Mouse (Mus musculus) gastrocnemius, postnatal 10 days (tissue): ENCODE measurements at regions not wholly inside any gene's neighbourhood (a gene's known extent, or its start where the extent isn't known, plus 50 kb on each side); places are given as distances from the start of the nearest gene placed in this dataset.

ENCODE experiments used
- DNase-seq: peaks from one replicate; pipeline ENCODE4 v3.0.0; 2021; ENCODE audit warnings: mixed read lengths

DNA sequence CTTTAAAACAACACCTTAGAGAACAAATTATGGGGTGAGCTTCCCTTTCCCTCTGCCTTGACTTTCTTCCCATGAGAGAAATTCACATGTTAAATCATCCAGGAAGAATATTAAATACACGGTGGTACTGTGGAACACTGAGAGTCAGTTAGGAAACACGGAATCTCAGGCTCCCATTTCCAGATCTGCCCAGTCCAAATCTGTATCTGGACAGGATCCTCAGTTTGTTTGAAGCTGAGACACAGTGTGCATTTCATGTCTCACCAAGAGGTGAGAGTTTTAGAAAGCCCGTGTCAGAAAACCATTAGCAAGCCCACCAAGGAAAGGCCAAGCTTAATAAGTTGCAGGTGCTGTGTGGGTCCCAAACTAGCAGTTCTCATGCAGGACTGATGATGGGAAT, 204.2 kb upstream of the Rnaseh2b start:
- no peak for DNase-seq

DNA sequence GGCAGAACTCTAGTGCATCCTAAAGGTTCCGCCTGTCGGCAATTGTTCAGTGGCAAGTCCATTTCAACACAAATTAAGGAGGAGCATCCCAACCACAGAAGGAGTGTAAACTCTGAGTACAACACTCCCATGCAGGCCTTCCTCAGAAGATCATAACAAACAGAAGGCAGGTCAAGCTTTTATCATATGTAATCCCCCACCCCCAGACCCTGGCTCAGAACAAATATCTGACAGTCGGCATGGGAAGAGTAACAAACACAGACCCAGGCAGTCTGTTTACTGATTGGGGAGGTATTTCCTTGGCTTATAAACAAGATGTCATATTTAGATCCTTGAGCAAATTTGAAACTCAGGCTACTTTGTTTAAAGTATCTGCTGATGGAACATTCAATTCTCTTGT, 174.9 kb upstream of the Rnaseh2b start:
- DNase-seq = no peak

DNA sequence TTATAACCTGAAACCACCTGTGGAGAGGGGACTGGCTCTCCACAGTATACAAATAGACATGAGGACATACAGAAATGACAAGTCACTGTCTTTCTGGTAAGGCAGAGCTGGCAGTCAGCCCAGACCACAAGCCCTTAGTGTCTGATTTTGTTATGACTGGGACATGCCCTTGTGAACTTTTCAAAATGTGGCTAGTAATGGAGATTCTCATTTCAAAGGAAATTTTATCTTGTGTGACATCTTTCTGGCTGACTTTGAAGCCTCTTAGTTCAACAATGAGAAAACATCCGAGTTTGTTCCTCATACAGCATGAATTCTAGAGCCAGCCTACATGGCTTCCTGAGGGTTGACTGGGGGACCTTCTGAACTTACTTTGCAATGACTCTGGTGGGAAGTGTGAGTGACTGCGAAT, 173.8 kb upstream of the Rnaseh2b start:
- no peak for DNase-seq

DNA sequence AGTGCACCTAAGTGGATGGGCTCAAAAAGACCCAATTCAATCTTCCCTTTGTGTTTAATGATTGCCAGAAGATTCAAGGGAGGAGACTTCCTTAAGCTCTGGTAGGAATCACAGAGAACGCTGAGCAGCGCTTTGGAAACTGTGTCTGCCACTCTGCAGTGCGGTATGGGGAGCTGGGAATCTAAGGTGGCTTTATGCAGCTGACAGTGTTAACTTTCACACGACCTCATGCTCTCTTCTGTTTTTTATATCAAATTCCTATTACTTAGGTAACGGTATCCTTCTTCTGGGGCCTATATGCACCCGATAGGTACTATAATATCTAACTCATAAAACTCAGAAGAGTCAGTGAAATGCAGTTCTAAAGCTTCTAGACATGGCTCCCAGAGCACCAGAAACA, 163.5 kb upstream of the Rnaseh2b start:
- no peak for DNase-seq

DNA sequence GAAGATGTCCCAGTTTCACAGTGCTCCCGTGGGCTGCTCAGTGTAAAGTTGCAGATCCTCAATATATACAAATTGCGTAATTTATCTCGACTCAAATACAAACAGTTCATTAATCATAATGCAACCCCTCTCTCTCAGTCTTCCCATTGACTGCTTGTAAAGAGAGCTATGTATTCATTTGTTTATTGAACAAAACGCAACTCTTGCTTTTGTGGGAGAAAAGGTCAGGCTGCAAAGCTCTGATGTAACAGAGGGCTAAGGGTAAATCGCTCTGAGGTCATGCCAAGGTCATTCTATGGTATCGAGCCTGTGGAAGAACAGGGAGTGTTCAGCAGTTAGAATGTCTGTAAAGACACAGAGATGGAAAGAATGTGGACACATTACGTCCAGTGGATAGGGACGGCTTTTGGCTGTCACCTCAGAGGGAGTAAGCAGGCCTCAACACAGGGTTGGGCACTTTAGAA, 160.0 kb upstream of the Rnaseh2b start:
- no peak for DNase-seq

DNA sequence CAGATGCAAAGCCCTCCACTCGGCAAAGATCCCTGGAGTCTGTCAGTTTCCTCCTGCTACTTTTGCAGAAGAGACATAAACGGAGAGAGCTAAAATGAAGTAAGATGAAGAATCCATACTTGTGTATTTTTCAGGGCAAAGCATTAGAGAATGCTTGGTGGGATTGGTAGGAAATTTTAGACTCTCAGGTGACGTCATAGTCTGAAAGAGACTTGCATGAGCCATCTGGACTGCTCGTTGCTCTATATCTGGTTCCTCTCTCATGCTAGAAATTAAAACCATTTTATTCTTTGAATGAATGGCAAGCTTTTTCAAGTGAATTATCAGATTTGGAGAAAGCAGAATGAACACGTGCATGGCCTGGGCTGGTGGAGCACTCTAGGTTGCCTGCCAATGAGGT, 154.4 kb upstream of the Rnaseh2b start:
- no peak for DNase-seq

DNA sequence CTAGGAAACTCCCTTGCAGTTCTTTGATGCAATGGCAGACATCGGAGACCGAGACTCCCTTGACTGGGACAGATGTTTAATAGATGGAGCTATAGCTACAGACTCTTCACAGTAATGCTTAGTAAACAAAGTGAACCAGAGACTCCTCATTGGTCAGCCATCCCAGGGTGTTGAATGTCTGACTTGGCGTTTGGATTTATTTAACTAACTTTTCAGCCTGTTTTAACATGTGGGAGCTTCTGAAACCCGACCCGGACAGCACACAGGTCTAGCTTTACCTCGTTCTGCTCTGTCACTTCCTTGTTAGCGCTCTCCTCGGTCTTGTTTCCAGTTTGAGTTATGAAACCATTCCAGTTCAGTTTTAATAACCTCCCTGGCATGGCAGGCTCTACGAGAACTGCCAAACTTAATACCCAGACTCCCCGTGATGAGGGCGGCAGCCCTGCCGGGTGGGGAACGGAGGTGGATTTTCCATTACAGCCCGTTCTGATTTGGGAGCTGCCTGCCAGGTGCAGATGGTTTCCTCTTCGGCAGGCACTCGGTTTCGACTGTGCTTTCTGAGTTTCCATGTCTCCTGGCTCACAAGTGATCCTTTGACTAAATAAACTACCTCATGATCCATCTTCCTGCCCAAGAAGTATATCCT, 147.9 kb upstream of the Rnaseh2b start:
- peak; percentile 23 for DNase-seq

DNA sequence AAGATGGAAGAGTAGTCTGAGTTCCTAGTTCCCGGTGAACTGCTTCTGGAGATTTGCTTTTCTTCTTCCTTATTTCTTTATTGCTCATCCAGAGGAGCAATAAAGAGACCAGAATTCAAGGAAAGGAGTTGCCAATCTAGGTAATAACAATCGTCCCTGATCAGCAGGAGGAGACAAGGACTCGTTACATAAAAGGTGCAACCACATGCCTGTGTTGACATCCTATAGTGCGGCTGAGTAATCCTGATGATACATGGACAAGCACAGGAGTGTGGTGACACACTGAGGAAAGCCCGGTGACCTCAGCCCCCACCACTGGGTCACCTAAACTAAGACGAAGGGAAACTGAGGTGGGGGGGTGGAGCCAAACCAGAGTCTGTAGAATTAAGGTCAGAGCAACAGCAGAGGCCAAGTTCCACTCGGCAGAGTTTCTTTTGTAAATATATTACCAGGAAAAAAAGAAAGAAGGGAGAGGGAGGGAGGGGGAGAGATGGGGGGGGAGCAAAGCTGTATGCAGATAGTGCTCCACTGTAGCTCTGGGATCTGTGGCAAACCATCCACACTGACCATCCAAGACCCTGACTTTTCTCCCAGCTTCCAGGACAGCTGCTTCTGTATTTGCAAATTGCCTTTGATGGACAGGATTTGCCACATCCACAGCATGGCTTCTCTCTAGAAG, 135.2 kb upstream of the Rnaseh2b start:
- no peak for DNase-seq

DNA sequence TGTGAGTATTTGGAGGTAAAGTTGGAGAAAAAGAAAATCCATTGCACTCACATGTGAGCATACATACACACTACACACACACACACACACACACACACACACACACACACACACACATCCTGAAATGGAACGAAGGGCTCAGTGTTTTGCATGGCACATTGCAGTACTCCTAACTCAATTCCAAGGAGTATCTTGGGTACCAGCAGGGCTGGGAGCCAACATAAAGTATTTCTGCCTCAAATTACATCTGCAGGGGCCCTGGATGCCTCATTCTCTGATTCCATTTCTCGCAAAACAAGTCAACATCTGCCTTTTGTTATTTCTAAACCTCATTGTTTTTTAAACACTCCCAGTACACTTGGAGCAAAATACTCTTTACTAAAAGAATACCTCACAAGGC, 132.7 kb upstream of the Rnaseh2b start:
- DNase-seq = no peak

DNA sequence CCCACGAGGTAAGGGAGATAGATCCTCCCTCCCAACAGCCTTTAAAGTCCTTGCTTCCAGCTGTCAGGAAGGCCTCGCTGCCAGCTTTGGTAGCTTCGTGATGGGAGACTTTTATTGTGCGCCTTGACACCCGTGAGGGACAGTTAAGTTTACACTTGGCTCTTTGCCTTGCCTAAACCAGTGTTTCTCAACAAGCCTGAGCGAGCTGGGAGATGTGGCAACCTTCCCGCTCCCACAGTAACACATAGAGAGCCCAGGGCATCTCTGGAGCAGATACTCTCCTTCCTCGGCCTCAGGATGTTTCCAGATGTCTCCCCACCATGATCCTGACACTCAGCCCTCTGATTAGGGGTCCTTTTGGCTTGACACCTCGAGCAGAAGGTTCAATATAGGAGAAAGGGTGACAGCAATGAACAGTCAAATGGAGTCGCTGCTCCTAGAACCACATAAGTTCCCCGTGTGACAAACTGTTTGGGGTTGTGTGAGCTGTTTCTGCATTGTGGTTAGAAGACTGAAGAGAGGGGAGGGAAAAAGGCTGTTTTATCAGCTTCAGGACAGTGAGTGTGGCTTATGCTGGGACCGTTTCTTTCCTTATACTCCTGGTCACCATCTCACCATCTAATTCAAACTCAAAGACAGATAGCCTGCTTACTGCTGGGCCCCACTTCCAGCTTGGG, 129.1 kb upstream of the Rnaseh2b start:
- DNase-seq = peak; percentile 19

DNA sequence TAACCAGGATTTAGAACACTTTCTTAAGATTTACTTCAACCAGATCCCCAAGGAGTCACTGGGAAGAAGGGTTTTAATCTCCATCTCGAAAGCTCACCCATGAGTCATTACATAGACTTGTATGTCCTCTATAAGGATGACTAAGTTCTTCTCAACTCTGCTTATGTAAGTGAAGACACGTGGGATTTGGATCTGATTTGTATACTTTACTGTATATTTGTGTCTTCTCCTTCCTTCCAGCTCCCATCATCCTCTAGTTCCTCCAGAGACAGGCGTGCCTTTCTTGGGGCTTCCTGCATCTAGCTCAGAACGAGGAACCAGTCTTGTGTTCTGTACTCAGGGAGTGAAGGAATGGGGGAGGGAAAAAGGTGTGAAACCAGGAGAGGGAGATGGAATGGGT, 127.5 kb upstream of the Rnaseh2b start:
- DNase-seq = no peak

DNA sequence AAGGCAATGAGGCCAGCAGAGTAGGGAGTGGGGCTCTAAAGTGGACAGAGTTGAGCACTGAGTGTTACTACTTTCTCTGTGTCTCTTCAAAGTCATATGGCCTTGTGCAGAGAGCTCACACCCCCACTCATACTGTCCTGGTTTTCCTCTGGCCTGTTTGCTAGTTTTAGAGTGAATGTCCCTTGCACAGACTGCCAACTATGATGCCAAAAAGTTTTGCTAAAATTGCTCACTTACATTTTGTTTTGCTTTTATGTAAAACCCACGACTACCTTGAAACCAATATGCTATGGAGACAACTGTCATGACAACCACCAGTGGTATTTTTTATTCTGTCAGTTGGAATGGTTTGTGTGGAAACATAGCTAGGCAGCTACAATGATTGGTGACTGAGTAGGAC, 126.4 kb upstream of the Rnaseh2b start:
- DNase-seq = no peak

DNA sequence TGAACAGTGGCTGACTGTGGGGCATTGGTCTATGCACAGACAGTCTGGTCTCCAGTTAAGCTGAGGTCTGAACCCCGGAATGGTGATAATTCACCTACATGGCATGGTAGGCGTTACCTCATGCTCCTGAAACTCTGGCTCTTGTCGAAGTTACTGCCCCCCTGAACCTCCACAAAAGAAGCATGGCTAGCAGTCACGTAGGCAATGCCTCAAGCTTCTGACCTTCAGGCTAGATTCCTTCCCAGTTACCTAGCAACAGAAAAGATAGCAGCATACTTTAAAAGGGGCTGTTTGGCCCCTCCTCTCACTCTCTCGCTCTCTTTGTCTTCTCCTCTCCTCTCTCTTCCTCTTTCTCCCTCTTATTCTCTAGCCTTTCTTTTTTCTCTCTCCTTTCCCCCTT, 125.8 kb upstream of the Rnaseh2b start:
- no peak for DNase-seq

DNA sequence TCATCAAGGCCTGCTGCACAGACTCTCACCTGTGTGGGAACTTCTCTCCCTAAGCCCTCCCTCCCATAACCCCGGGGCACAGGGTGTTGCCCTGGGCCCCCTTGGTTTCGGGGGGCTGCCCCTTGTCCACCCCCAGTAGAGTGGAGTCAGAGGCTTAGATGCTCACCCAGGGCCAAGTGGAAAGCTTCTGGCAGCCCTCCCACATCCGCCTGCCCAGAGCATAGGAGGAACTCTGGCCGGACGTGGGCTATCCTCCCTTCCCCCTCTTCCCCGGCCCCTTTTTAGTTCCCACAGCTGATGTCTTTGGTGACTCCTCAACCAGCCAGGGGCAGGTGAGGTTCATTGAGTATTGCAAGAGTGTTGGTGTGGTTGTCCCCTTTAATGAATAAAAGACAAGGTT, 125.3 kb upstream of the Rnaseh2b start:
- no peak for DNase-seq

DNA sequence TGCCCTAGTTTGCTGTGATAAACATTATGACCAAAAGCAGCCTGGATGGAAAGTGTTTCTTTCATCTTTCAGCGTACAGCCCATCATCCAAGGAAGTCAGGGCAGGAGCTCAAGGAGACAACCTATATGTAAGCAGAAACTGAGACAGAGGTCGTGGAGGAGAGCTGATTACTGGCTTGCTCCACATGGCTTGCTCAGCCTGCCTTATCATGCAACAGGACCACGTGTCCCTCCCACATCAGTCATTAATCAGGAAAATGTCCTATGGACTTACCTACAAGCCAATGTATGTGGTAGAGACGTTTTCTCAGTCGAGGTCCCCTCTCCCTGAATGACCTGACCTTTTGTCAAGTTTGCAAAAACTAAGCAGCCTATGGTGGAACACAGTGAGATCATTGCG, 123.7 kb upstream of the Rnaseh2b start:
- DNase-seq = no peak

DNA sequence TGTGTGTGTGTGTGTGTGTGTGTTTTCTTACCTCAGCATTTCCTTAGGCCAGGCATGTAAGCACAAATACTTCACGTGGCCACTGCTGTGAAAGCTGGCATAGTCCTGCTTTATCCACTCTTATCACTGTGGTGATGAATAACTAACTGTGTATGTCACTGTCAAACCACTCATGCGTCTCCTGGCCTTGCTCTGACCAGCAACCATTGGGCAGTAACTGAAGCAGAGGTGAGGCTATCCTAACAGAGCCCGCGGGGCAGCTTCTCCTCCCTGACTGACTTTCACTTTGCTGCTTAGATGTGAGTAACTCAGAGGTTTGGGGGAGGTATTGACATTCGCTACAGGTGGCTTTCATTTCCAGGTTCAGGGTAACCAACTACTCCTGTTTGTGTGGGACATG, 122.0 kb upstream of the Rnaseh2b start:
- DNase-seq = no peak

DNA sequence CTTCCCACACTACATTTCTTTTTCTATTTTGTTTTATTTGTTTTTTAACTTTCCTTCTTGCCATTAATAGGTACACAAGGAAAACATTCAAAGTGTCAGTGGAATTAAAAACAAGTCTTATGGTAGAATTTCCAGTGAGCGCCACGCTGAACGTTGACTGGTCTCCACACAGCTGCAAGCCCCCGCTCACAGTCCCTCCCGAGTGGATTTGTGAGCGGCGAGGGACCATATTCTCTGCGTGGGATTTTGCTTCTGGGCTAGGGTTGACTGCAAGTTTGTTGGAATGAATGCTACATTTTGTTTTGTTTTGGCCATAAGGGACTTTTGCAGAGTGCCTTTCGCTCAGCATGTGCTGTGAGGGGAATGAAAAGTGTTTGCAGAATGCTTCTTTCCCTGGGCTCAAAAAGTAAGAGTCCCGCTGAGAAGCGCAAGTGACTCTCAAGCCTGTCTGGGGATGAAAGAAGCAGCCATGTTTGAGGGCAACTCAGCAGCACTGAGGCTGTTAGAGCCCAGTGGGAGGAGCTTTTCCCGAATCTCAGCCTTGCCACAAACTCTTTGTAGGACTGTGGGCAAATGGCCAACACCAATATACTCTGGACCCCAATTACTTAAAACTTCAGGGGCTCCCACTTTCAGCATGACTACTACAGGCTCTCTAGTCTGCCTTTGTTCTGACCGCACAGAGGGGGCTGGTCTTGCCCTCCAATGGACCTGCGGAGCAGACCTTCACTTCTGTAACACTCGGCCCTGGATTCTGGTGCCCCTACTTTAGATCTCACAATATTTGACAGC, 120.9 kb upstream of the Rnaseh2b start:
- no peak for DNase-seq

DNA sequence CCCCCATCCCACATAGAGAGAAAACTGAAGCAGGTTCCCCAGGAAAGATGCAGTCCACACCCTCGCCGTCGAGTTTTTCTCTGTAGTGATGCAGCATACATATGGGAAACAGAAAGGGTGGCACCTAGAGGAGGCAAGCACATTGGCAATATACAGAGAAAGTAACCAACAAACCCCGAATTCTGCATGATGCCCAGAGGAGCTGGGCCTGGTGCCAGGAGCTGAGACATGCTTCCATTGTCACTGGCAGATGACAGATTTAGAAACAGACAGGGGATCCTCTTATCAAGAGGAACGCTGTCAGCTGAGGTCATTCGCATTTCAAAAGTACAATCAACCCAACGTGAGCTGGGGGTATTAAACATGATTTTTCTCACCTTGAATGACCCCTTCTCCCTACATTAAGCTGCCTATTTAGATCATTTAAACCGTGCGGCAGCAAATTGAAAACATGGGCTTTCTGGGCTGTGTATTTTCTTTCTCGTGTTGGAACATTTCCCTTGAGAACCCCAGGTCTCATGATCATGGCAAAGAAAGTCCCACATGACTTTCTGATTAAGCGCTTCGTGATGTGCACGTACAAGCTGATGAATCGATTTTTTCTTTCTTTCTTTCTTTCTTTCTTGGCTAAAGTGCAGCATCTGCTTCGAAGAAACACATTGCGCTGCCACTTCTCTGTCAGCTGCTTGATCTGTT, 118.4 kb upstream of the Rnaseh2b start:
- peak; percentile 37 for DNase-seq

DNA sequence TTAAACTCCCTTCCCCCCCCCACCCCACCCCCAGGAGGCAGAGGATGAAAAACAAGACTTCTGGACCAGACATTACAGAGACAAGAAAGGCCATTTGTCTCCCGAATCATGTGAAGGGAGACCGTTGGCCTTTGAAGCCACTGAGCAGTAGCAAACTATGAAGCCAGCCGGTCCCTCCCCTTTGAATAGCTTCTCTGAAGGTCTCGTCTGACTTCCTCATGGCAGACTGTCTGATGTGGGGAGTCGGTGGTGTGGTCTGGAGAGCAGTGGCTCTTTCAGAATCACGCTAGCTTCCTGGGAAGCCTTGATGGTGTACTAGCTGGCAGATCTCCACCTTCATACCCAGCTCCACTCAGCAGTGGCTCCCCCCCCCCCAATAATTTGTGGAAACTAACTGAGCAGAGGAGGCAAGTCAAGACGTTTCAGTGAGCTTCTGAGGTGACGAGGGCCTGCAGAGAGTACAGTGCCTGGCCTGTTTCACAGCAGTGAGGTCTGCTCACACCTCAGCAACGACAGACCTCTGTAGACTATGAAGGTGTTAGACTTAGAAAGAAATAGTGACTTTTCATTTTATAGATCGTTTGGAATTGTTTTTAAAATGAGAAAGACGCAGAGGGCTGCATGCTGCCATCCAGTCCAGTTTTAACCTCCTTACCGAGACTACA, 116.9 kb upstream of the Rnaseh2b start:
- no peak for DNase-seq

DNA sequence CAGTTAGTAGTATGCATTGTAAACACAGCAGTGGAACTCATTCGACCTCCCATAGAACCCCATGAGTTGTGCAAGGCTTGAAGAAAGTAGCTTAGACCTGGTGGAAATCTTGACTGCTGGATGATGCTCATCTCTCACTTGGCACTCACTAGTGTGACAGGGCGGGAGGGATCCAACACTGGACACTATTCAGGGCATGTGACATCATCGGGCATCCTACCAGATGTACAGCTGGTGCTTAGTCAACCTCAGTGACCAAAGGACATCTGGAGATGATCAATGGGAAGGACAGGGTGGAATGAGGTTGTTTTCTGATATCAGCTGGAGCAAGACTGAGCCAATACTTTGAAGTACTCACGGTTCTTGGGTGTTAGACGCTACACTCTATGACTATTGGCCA, 114.9 kb upstream of the Rnaseh2b start:
- DNase-seq = peak; percentile 62

DNA sequence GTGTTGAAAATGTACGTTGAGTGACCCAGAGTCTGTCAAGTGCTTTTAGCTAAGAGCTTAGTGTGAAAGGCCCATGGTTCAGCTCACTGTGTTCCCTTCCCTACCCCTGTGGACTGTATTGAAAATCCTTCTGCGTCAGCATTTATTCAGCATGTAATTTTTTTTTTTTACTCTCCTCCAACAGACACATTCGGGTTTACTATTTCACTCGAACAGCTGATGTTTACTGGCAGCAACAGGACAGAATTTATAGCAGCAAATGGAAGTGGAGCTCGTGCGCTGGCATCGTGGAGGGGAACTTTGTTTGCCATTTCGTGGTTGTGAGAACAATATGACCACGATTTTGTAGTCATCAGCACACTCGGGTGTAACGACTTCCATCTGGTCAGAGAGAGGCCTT, 105.0 kb upstream of the Rnaseh2b start:
- DNase-seq = no peak
